Mouse (Mus musculus): ENCODE data around the gene Myrfl.

DNA sequence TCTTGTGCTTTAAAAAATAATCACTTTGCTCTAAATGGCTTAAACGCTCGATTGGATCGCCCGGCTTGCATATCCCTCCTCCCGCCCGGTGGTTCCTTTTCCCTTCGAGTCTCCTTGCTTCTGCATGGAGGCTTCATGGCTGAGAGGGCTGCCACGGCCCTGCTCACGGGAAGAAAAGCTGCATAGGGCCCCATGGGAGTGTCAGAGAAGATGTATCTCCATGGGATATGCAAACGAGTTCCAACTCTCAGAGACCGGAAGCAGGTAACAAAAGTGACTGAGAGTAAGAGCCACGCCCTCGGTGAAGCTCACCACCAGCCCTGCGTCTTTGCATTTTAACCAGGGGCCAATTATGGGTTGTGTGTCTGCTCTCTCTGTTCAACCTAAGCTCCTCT, 24.7 kb downstream of the Myrfl start:
- TF ChIP-seq CTCF (IDR thresholded peaks at IDR 0.05; ENCODE audit: low read depth, low read length) (no peak), POLR2A (IDR thresholded peaks at IDR 0.05; ENCODE audit: extremely low read depth, insufficient read depth, low read length) (no peak)

Measured in liver, adult 2 months (tissue).